Mouse (Mus musculus): ENCODE data around the gene Kif12.

Kif12 gene

GRCm38 (mm10) chr4:63171969-63172685, at the start of gene Kif12:
Kif12 (minus strand) TSS chr4:63172131.
- no peak for DNase-seq (ENCODE audit: low spot score)

GRCm38 (mm10) chr4:63221096-63221958, 49.4 kb upstream of the Kif12 start:
- no peak for DNase-seq (ENCODE audit: low spot score)

GRCm38 (mm10) chr4:63219635-63220034, 47.7 kb upstream of the Kif12 start:
- no peak for DNase-seq (ENCODE audit: low spot score)

GRCm38 (mm10) chr4:63219059-63219458, 47.1 kb upstream of the Kif12 start:
- DNase-seq (ENCODE audit: low spot score) = no peak

- DNase-seq (ENCODE audit: low spot score) = no peak
Observed at GRCm38 (mm10) chr4:63217513-63217912, 45.6 kb upstream of the Kif12 start.

GRCm38 (mm10) chr4:63216566-63216965, 44.6 kb upstream of the Kif12 start:
- DNase-seq (ENCODE audit: low spot score) = no peak

- no peak for DNase-seq (ENCODE audit: low spot score)
Observed at GRCm38 (mm10) chr4:63215993-63216531, 44.1 kb upstream of the Kif12 start.

GRCm38 (mm10) chr4:63215185-63215992, 43.5 kb upstream of the Kif12 start:
- no peak for DNase-seq (ENCODE audit: low spot score)

GRCm38 (mm10) chr4:63213907-63214621, 42.1 kb upstream of the Kif12 start, which contains the start of gene Col27a1:
Col27a1 (plus strand) TSS chr4:63214004.
- DNase-seq (ENCODE audit: low spot score) = no peak

- DNase-seq (ENCODE audit: low spot score) = no peak
Observed at GRCm38 (mm10) chr4:63205583-63205982, 33.7 kb upstream of the Kif12 start.

- DNase-seq (ENCODE audit: low spot score) = no peak
Observed at GRCm38 (mm10) chr4:63203874-63204273, 31.9 kb upstream of the Kif12 start.

- no peak for DNase-seq (ENCODE audit: low spot score)
Observed at GRCm38 (mm10) chr4:63199366-63199765, 27.4 kb upstream of the Kif12 start.

GRCm38 (mm10) chr4:63194366-63194765, 22.4 kb upstream of the Kif12 start:
- DNase-seq (ENCODE audit: low spot score) = no peak

- no peak for DNase-seq (ENCODE audit: low spot score)
Observed at GRCm38 (mm10) chr4:63191641-63192040, 19.7 kb upstream of the Kif12 start.

GRCm38 (mm10) chr4:63186281-63186870, 14.4 kb upstream of the Kif12 start:
- no peak for DNase-seq (ENCODE audit: low spot score)

GRCm38 (mm10) chr4:63181556-63181955, 9.6 kb upstream of the Kif12 start:
- peak; percentile 21 for DNase-seq (ENCODE audit: low spot score)

- no peak for DNase-seq (ENCODE audit: low spot score)
Observed at GRCm38 (mm10) chr4:63171122-63171521, 809 bp downstream of the Kif12 start.

GRCm38 (mm10) chr4:63170061-63170460, 1.9 kb downstream of the Kif12 start:
- DNase-seq (ENCODE audit: low spot score) = no peak

- DNase-seq (ENCODE audit: low spot score) = no peak
Observed at GRCm38 (mm10) chr4:63166323-63166722, 5.6 kb downstream of the Kif12 start.

- DNase-seq (ENCODE audit: low spot score) = no peak
Observed at GRCm38 (mm10) chr4:63165636-63166035, 6.3 kb downstream of the Kif12 start.

Data from layer of hippocampus, adult 9-10 months (tissue).